Mouse (Mus musculus): Measurements from ENCODE around the gene Apba1. TPM values are rescaled to one million over a fixed set of nuclear protein-coding genes. Genes with fewer than 3 reads are reported as not detected.

Apba1 gene
- total RNA-seq, 1 experiment: 0.22 TPM

DNA sequence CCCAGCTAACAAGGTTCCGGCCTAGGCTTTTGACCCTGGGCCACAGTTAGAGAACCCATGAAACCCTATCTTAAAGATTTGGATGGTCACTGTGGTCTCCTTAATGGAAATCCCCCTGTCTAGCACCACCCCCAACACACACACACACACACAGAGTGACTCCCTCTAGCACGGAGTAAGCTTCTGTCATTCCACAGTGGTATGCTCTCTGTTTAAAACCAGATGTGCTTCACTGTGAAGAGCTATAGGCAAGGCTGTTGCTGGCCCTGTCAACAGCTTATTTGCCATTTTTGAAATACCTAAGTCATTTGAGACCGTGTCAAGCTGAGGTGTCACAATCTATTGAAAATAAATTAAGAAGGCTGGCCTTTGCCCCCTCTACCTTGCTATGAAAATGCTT, 136.1 kb downstream of the Apba1 start:
- Histone ChIP-seq H3K9me3 (ENCODE audit: control insufficient read depth, insufficient read depth, low read depth, low read length) (no peaks in the 10 kb centered on the region), H3K36me3 (ENCODE audit: control insufficient read depth, insufficient read depth, low read length, poor library complexity, severe bottlenecking) (no peaks in the 10 kb centered on the region), H3K9ac (ENCODE audit: insufficient read depth, low read depth, low read length, poor library complexity, severe bottlenecking) (no peak overlapping the region), H3K4me1 (ENCODE audit: control insufficient read depth in 2 of 2, insufficient read depth in 2 of 2, low read length in 2 of 2, poor library complexity in 1 of 2) (no peaks in the 10 kb centered on the region), H3K4me3 (ENCODE audit: insufficient read depth in 1 of 2, low read depth in 1 of 2, low read length in 2 of 2, poor library complexity in 1 of 2, severe bottlenecking in 1 of 2) (no peak overlapping the region), H3K27ac (ENCODE audit: insufficient read depth, low read depth, low read length, poor library complexity, severe bottlenecking) (no peak overlapping the region)
- in situ Hi-C loops (cut with MboI; ENCODE audit: low sequenced_read_pairs in 2 of 2, unreplicated experiment in 2 of 2): no loop called here
- no peak for DNase-seq (ENCODE audit: low read depth, low spot score)
- no peak for TF ChIP-seq ZNF384 (IDR thresholded peaks at IDR 0.05; ENCODE audit: low read depth, low read length)
- no peak for TF ChIP-seq HCFC1 (IDR thresholded peaks at IDR 0.05; ENCODE audit: borderline replicate concordance, insufficient read depth, low read length)
- no peak for TF ChIP-seq MAFK (IDR thresholded peaks at IDR 0.05; ENCODE audit: insufficient read depth, low read depth, low read length)
- no peak for TF ChIP-seq ZC3H11A (IDR thresholded peaks at IDR 0.05; ENCODE audit: borderline replicate concordance, low read depth, low read length)
- no peak for TF ChIP-seq CHD2 (IDR thresholded peaks at IDR 0.05; ENCODE audit: low read depth, low read length)

DNA sequence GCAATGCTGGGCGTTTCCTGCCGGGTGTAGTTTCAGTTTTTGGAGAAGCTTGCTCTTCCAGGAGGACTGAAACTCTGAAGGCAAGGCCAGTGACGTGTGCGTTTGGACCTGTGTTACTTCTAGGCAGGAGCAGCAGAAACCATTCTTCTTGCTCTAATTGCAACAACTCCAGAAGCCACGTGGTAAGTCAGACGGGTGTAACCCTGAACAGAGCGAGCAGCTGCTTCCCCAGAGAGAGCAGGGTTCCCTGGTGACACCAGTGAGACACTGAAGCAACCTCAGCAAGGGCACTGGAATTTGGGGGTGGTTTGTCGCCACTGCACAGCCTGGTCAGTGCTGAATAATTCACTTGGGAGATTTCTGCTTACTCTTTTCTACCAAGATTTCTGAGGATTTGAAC, 138.2 kb downstream of the Apba1 start:
- no peak for DNase-seq (ENCODE audit: low read depth, low spot score)
- TF ChIP-seq HCFC1 (IDR thresholded peaks at IDR 0.05; ENCODE audit: borderline replicate concordance, insufficient read depth, low read length) (no peak), ZC3H11A (IDR thresholded peaks at IDR 0.05; ENCODE audit: borderline replicate concordance, low read depth, low read length) (no peak), ZNF384 (IDR thresholded peaks at IDR 0.05; ENCODE audit: low read depth, low read length) (no peak), CHD2 (IDR thresholded peaks at IDR 0.05; ENCODE audit: low read depth, low read length) (no peak), MAFK (IDR thresholded peaks at IDR 0.05; ENCODE audit: insufficient read depth, low read depth, low read length) (no peak)
- Histone ChIP-seq H3K27ac (ENCODE audit: insufficient read depth, low read depth, low read length, poor library complexity, severe bottlenecking) (no peak overlapping the region), H3K36me3 (ENCODE audit: control insufficient read depth, insufficient read depth, low read length, poor library complexity, severe bottlenecking) (no peaks in the 10 kb centered on the region), H3K9me3 (ENCODE audit: control insufficient read depth, insufficient read depth, low read depth, low read length) (no peaks in the 10 kb centered on the region), H3K9ac (ENCODE audit: insufficient read depth, low read depth, low read length, poor library complexity, severe bottlenecking) (no peak overlapping the region), H3K4me3 (ENCODE audit: insufficient read depth in 1 of 2, low read depth in 1 of 2, low read length in 2 of 2, poor library complexity in 1 of 2, severe bottlenecking in 1 of 2) (no peak overlapping the region), H3K4me1 (ENCODE audit: control insufficient read depth in 2 of 2, insufficient read depth in 2 of 2, low read length in 2 of 2, poor library complexity in 1 of 2) (no peaks in the 10 kb centered on the region)
- in situ Hi-C loops (cut with MboI; ENCODE audit: low sequenced_read_pairs in 2 of 2, unreplicated experiment in 2 of 2): no loop called here

DNA sequence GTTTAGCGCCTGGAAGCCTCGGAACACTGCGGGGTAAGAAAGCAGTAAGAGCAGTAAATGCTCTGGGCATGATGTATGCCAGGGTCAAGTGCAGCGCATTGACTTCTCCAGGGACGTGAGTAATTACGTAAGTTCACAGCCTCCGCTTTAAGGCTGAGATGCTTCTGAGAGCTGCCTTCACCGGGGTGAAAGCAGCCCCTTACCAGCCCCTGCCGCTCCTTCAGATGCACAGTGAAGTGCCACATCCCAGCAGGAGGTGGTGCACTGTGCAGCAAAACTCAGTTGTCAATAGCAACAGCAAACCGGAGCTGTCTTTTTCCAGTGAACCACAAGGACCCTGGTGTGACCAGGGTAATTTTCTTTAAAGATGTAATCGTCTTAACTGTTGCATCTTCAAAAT, 139.8 kb downstream of the Apba1 start:
- peak; percentile 34 for DNase-seq (ENCODE audit: low read depth, low spot score)
- no peak overlapping the region for H3K4me3 ChIP-seq (ENCODE audit: insufficient read depth in 1 of 2, low read depth in 1 of 2, low read length in 2 of 2, poor library complexity in 1 of 2, severe bottlenecking in 1 of 2)
- in situ Hi-C loops (cut with MboI; ENCODE audit: low sequenced_read_pairs in 2 of 2, unreplicated experiment in 2 of 2): no loop called here
- H3K4me1 ChIP-seq (ENCODE audit: control insufficient read depth in 2 of 2, insufficient read depth in 2 of 2, low read length in 2 of 2, poor library complexity in 1 of 2): no peaks in the 10 kb centered on the region
- H3K9me3 ChIP-seq (ENCODE audit: control insufficient read depth, insufficient read depth, low read depth, low read length): no peaks in the 10 kb centered on the region
- no peak overlapping the region for H3K9ac ChIP-seq (ENCODE audit: insufficient read depth, low read depth, low read length, poor library complexity, severe bottlenecking)
- H3K36me3 ChIP-seq (ENCODE audit: control insufficient read depth, insufficient read depth, low read length, poor library complexity, severe bottlenecking): no peaks in the 10 kb centered on the region
- TF ChIP-seq CHD2 (IDR thresholded peaks at IDR 0.05; ENCODE audit: low read depth, low read length) (no peak), HCFC1 (IDR thresholded peaks at IDR 0.05; ENCODE audit: borderline replicate concordance, insufficient read depth, low read length) (no peak), MAFK (IDR thresholded peaks at IDR 0.05; ENCODE audit: insufficient read depth, low read depth, low read length) (no peak), ZC3H11A (IDR thresholded peaks at IDR 0.05; ENCODE audit: borderline replicate concordance, low read depth, low read length) (no peak), ZNF384 (IDR thresholded peaks at IDR 0.05; ENCODE audit: low read depth, low read length) (no peak)
- no peak overlapping the region for H3K27ac ChIP-seq (ENCODE audit: insufficient read depth, low read depth, low read length, poor library complexity, severe bottlenecking)

DNA sequence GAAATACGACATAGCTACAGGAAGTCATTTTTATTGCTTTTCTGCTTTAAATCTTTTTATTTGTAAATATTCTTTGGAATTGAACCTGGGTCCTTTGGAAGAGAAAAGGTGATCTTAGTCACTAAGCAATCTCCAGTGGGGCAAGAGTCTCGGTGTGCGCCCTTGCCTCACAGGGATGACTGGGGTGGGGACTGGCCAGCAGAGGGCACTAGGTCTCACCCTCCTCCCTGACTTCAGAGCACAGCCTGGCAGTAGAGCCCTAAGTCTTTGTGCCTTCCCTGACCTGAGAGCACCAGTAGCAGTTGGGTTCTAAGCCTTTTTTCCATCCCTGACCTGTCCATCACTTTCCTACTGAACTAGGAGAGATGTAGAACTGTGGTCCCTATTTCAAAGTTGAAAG, 142.5 kb downstream of the Apba1 start:
- Histone ChIP-seq H3K9ac (ENCODE audit: insufficient read depth, low read depth, low read length, poor library complexity, severe bottlenecking) (no peak overlapping the region), H3K4me3 (ENCODE audit: insufficient read depth in 1 of 2, low read depth in 1 of 2, low read length in 2 of 2, poor library complexity in 1 of 2, severe bottlenecking in 1 of 2) (no peak overlapping the region), H3K36me3 (ENCODE audit: control insufficient read depth, insufficient read depth, low read length, poor library complexity, severe bottlenecking) (no peaks in the 10 kb centered on the region), H3K9me3 (ENCODE audit: control insufficient read depth, insufficient read depth, low read depth, low read length) (no peaks in the 10 kb centered on the region), H3K27ac (ENCODE audit: insufficient read depth, low read depth, low read length, poor library complexity, severe bottlenecking) (no peak overlapping the region), H3K4me1 (ENCODE audit: control insufficient read depth in 2 of 2, insufficient read depth in 2 of 2, low read length in 2 of 2, poor library complexity in 1 of 2) (no peaks in the 10 kb centered on the region)
- no peak for TF ChIP-seq HCFC1 (IDR thresholded peaks at IDR 0.05; ENCODE audit: borderline replicate concordance, insufficient read depth, low read length)
- no peak for TF ChIP-seq CHD2 (IDR thresholded peaks at IDR 0.05; ENCODE audit: low read depth, low read length)
- TF ChIP-seq ZC3H11A (IDR thresholded peaks at IDR 0.05; ENCODE audit: borderline replicate concordance, low read depth, low read length): no peak; the same call in 1 of the 2 replicates
- no peak for TF ChIP-seq MAFK (IDR thresholded peaks at IDR 0.05; ENCODE audit: insufficient read depth, low read depth, low read length)
- no peak for TF ChIP-seq ZNF384 (IDR thresholded peaks at IDR 0.05; ENCODE audit: low read depth, low read length)
- DNase-seq (ENCODE audit: low read depth, low spot score): peak; percentile 15
- in situ Hi-C loops (cut with MboI; ENCODE audit: low sequenced_read_pairs in 2 of 2, unreplicated experiment in 2 of 2): no loop called here

DNA sequence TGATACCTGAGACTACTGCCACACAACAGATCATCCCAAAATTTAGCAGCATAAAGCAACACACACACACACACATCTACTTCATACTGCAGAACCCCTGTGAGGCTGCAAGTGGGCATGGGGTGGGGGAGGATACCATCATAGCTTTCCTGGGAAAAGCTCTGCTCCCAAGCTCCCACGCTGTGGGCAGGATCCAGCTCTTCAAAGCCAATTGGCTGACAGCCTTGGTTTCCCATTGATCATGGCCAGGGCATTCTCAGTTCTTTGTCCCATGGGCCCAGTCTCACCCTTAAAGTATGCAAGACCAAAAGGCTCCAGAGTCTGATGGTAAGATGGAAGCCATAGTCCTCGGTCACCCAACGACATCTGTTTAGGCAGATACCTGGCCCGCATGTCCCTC, 143.1 kb downstream of the Apba1 start:
- in situ Hi-C loops (cut with MboI; ENCODE audit: low sequenced_read_pairs in 2 of 2, unreplicated experiment in 2 of 2): no loop called here
- TF ChIP-seq CHD2 (IDR thresholded peaks at IDR 0.05; ENCODE audit: low read depth, low read length): no peak
- no peak for TF ChIP-seq ZC3H11A (IDR thresholded peaks at IDR 0.05; ENCODE audit: borderline replicate concordance, low read depth, low read length)
- TF ChIP-seq HCFC1 (IDR thresholded peaks at IDR 0.05; ENCODE audit: borderline replicate concordance, insufficient read depth, low read length): no peak
- no peak for TF ChIP-seq MAFK (IDR thresholded peaks at IDR 0.05; ENCODE audit: insufficient read depth, low read depth, low read length)
- TF ChIP-seq ZNF384 (IDR thresholded peaks at IDR 0.05; ENCODE audit: low read depth, low read length): no peak
- no peaks in the 10 kb centered on the region for H3K4me1 ChIP-seq (ENCODE audit: control insufficient read depth in 2 of 2, insufficient read depth in 2 of 2, low read length in 2 of 2, poor library complexity in 1 of 2)
- no peak for DNase-seq (ENCODE audit: low read depth, low spot score)
- H3K27ac ChIP-seq (ENCODE audit: insufficient read depth, low read depth, low read length, poor library complexity, severe bottlenecking): no peak overlapping the region
- H3K36me3 ChIP-seq (ENCODE audit: control insufficient read depth, insufficient read depth, low read length, poor library complexity, severe bottlenecking): no peaks in the 10 kb centered on the region
- H3K9me3 ChIP-seq (ENCODE audit: control insufficient read depth, insufficient read depth, low read depth, low read length): no peaks in the 10 kb centered on the region
- no peak overlapping the region for H3K9ac ChIP-seq (ENCODE audit: insufficient read depth, low read depth, low read length, poor library complexity, severe bottlenecking)
- no peak overlapping the region for H3K4me3 ChIP-seq (ENCODE audit: insufficient read depth in 1 of 2, low read depth in 1 of 2, low read length in 2 of 2, poor library complexity in 1 of 2, severe bottlenecking in 1 of 2)

Data from ES-E14 (cell line).